Mouse (Mus musculus): Measurements from ENCODE around the gene Ctla4.

- TF ChIP-seq CTCF (IDR thresholded peaks at IDR 0.05; ENCODE audit: borderline replicate concordance, insufficient read depth, low read length), result no peak
- TF ChIP-seq POLR2A (IDR thresholded peaks at IDR 0.05; ENCODE audit: low read depth, low read length), result no peak
Measured at GRCm38 (mm10) chr1:60859842-60860241, 27.0 kb upstream of the Ctla4 start.
